Mouse (Mus musculus) limb, embryonic 14.5 days (tissue): ENCODE data around the gene Krtap9-5. TPM values are rescaled to one million over a fixed set of nuclear protein-coding genes. Genes with fewer than 3 reads are reported as not detected.

Experiments used
- ATAC-seq: fragments of 200-750 bp; cut with Nextera tagmentation; 2 replicates; pipeline ENCODE4 v1.8.0; 2017; ENCODE audit warnings: low read depth, moderate number of reproducible peaks, moderate TSS enrichment; ENCODE audit not compliant: low FRiP score
- DNase-seq: peaks from one replicate; pipeline ENCODE4 v3.0.0-alpha.2; 2015; ENCODE audit warnings: low spot score
- H3K27ac ChIP-seq: fragments of 300-500 bp; sonication (generic); replicated peaks from 2 replicates; pipeline ENCODE4 v1.5.1; 2014; ENCODE audit warnings: low read depth, mild to moderate bottlenecking, low read length, moderate library complexity, mixed read lengths
- H3K27me3 ChIP-seq: fragments of 300-500 bp; sonication (generic); 2 replicates; pipeline ENCODE4 v1.6.1; 2014; ENCODE audit warnings: low read length, mixed read lengths; ENCODE audit not compliant: control insufficient read depth, insufficient read depth
- H3K36me3 ChIP-seq: fragments of 300-500 bp; sonication (generic); 2 replicates; pipeline ENCODE4 v1.6.1; 2014; ENCODE audit warnings: mild to moderate bottlenecking, low read length, moderate library complexity, mixed read lengths; ENCODE audit not compliant: control insufficient read depth, insufficient read depth
- H3K4me1 ChIP-seq: fragments of 300-500 bp; sonication (generic); 2 replicates; pipeline ENCODE4 v1.6.1; 2014; ENCODE audit warnings: antibody characterized with exemption, low read length, mixed read lengths; ENCODE audit not compliant: control insufficient read depth, insufficient read depth
- H3K4me2 ChIP-seq: fragments of 300-500 bp; sonication (generic); replicated peaks from 2 replicates; pipeline ENCODE4 v1.6.1; 2014; ENCODE audit warnings: low read depth, mild to moderate bottlenecking, low read length, moderate library complexity; ENCODE audit not compliant: severe bottlenecking
- H3K4me3 ChIP-seq: fragments of 300-500 bp; sonication (generic); replicated peaks from 2 replicates; pipeline ENCODE4 v1.5.1; 2014; ENCODE audit warnings: low read length
- H3K9ac ChIP-seq: fragments of 300-500 bp; sonication (generic); 2 replicates; pipeline ENCODE4 v1.6.1; 2014; ENCODE audit warnings: mild to moderate bottlenecking, low read depth, low read length, moderate library complexity; ENCODE audit not compliant: severe bottlenecking
- H3K9me3 ChIP-seq: fragments of 300-500 bp; sonication (generic); 2 replicates; pipeline ENCODE4 v1.6.1; 2016; ENCODE audit warnings: low read length; ENCODE audit not compliant: control insufficient read depth
- POLR2A ChIP-seq: fragments of 200-500 bp; IDR thresholded peaks from 2 replicates; pipeline ENCODE4 v1.8.0; 2012; ENCODE audit warnings: inconsistent platforms, mild to moderate bottlenecking, moderate library complexity, borderline replicate concordance; ENCODE audit not compliant: insufficient read depth, insufficient read length; ENCODE audit errors: extremely low read depth
- WGBS: fragments of 180-500 bp; shearing (Covaris S2); extraction: QIAGEN DNeasy Blood & Tissue Kit; methylation state at CpG from one replicate; pipeline ENCODE4 v1.1.7; 2014; 5-methylcytosine and 5-hydroxymethylcytosine counted together
- polyA plus RNA-seq, 2 experiments: library from polyadenylated mRNA; depleted of rRNA in 1 of 2; stranded (reverse) in 1 of 2; unstranded in 1 of 2; fragments of >200 nt; fragmentation: Nextera tagmentation in 1 of 2; extraction: Ambion mirVana in 1 of 2; gene quantifications; 2 replicates each; pipeline versions ENCODE4 v1.2.1 to v1.2.3; 2012 to 2014

Gene Krtap9-5
- polyA plus RNA-seq, 2 experiments, result not detected

GRCm38 (mm10) chr11:99985291-99986092 is 37.2 kb downstream of the Krtap9-5 start:
- Histone ChIP-seq H3K9ac (no peak overlapping the region), H3K36me3 (no peaks in the 10 kb centered on the region), H3K9me3 (no peaks in the 10 kb centered on the region), H3K4me3 (no peak overlapping the region), H3K4me1 (no peaks in the 10 kb centered on the region), H3K27me3 (no peaks in the 10 kb centered on the region), H3K27ac (no peak overlapping the region), H3K4me2 (no peak overlapping the region)
- WGBS, result 80% methylated on average over 20 of the region's 20 CpGs
- ATAC-seq, result no peak
- no peak for DNase-seq
- TF ChIP-seq POLR2A, result no peak

- no peak for TF ChIP-seq POLR2A
- Histone ChIP-seq H3K4me3 (no peak within 1 kb of the TSS), H3K36me3 (no peaks in the 10 kb centered on the region), H3K9me3 (no peaks in the 10 kb centered on the region), H3K27me3 (no peaks in the 10 kb centered on the region), H3K9ac (no peak within 1 kb of the TSS), H3K27ac (no peak within 1 kb of the TSS), H3K4me1 (no peaks in the 10 kb centered on the region), H3K4me2 (no peak within 1 kb of the TSS)
- 77% methylated on average over 8 of the region's 8 CpGs for WGBS
- DNase-seq (no peak), ATAC-seq (no peak)
Measured at GRCm38 (mm10) chr11:99986180-99986647, 37.9 kb downstream of the Krtap9-5 start, which contains the start of gene Krtap16-1. Krtap16-1 (minus strand) TSS chr11:99986597.

- H3K9ac ChIP-seq, result no peak overlapping the region
- no peak for TF ChIP-seq POLR2A
- H3K9me3 ChIP-seq, result no peaks in the 10 kb centered on the region
- WGBS, result 94% methylated on average over 3 of the region's 3 CpGs
- H3K4me3 ChIP-seq, result no peak overlapping the region
- no peak overlapping the region for H3K4me2 ChIP-seq
- ATAC-seq, result no peak
- no peak overlapping the region for H3K27ac ChIP-seq
- no peak for DNase-seq
- H3K27me3 ChIP-seq, result peaks cover 3% of the 10 kb centered on the region; the same call in 1 of the 2 replicates
- H3K4me1 ChIP-seq, result no peaks in the 10 kb centered on the region
- H3K36me3 ChIP-seq, result no peaks in the 10 kb centered on the region
Measured at GRCm38 (mm10) chr11:99988530-99988929, 40.3 kb downstream of the Krtap9-5 start.

DNA sequence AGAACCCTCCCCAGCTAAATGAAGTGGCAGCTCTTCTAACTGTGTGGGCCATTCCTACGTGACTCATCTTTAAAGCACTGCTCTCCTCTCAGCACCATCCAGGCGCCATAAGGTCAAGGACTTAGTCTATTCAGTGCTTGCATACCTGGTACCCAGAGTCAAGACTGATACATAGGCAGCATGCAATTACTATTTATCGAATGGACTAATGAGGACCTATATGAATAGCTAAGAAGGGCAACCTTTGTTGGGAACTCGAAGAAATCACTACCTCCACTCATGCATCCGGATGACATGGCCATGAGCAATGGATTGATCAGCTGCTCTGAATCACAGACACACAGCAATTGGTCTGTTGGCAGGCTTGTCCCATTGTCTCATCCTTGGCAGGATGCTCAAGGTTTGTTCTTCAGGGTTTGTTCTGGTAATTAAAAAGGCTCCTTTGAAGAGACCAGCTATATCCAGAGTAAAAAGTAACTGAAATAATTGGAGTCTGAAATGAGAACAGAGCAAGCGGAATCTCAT is 41.7 kb downstream of the Krtap9-5 start:
- peaks cover 5% of the 10 kb centered on the region; the same call in 1 of the 2 replicates for H3K27me3 ChIP-seq
- no peak overlapping the region for H3K4me3 ChIP-seq
- H3K9me3 ChIP-seq, result no peaks in the 10 kb centered on the region
- no peak overlapping the region for H3K27ac ChIP-seq
- no peak overlapping the region for H3K4me2 ChIP-seq
- WGBS, result 79% methylated on average over 6 of the region's 6 CpGs
- no peaks in the 10 kb centered on the region for H3K36me3 ChIP-seq
- H3K9ac ChIP-seq, result no peak overlapping the region
- DNase-seq (no peak), ATAC-seq (no peak)
- H3K4me1 ChIP-seq, result no peaks in the 10 kb centered on the region
- TF ChIP-seq POLR2A, result no peak

DNA sequence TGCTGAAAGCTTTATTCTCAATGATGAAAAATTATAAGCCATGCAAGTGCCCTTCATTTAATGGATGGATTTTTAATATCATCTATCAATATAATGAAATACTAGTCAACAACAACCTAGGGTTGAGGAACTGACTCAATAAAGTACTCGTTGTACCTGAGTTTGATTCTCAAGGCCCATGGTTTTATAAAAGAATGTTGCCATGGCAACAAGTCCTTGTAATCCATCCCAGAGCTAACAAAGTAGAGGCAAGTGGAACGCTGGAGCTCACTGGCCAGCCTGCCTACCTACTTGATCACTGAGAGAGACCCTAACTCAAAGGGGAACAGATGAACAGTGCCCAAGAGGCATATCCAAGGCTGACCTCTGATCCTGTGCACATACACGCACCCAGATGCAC is 42.3 kb downstream of the Krtap9-5 start:
- Histone ChIP-seq H3K27ac (no peak overlapping the region), H3K36me3 (no peaks in the 10 kb centered on the region), H3K27me3 (peaks cover 5% of the 10 kb centered on the region; the same call in 1 of the 2 replicates), H3K9ac (no peak overlapping the region), H3K4me3 (no peak overlapping the region), H3K9me3 (no peaks in the 10 kb centered on the region), H3K4me1 (no peaks in the 10 kb centered on the region), H3K4me2 (no peak overlapping the region)
- no peak for TF ChIP-seq POLR2A
- WGBS, result 67% methylated on average over 3 of the region's 3 CpGs
- no peak for ATAC-seq
- DNase-seq, result no peak
